Mouse (Mus musculus) liver, postnatal 0 days (tissue): ENCODE measurements around the gene Atp5l.

Source experiments
- CTCF ChIP-seq: sonication (generic); IDR thresholded peaks from 2 replicates; pipeline ENCODE4 v1.5.1; 2016; ENCODE audit warnings: antibody characterized with exemption, low read depth
- EP300 ChIP-seq: IDR thresholded peaks from 2 replicates; pipeline ENCODE4 v1.6.1; 2016; ENCODE audit warnings: antibody characterized with exemption, low read depth, mild to moderate bottlenecking

DNA sequence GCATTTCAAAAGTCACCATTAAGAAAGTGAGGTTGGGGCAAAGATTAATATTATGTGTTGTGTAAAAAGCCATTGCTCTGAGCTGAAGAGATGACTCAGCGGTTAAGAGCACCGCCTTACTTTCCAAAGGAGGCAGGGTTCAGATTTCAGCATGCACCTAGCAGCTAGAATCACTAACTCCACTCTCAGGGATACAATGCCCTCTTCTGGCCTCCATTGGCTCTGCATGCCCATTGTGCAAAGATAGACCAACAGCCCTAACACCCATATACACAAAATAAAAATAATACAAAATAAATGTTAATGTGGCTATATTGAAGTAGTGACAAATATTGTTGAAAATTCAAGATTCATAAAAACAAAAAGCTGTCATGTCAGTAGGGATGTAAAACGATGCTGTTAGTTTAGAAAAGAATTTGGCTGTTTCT, 46.3 kb upstream of the Atp5l start:
- peak; percentile 91 for TF ChIP-seq CTCF
- peak; percentile 47; the same call in 1 of the 2 replicates for TF ChIP-seq EP300
